Mouse (Mus musculus): ENCODE measurements around the gene Unc119. TPM values are rescaled to one million over a fixed set of nuclear protein-coding genes. Genes with fewer than 3 reads are reported as not detected.

Unc119 gene
- polyA plus RNA-seq (2014; fragmentation: Illumina TruSeq; extraction: RNeasy Lipid Tissue Mini Kit (QIAGEN cat#74804); ENCODE audit: low read depth, low replicate concordance): 34.6 TPM

GRCm38 (mm10) chr11:78343381-78344327 is at the start of gene Unc119:
TSS of gene Unc119 (plus strand) at chr11:78343482.

GRCm38 (mm10) chr11:78301357-78302084 is 41.8 kb upstream of the Unc119 start, which contains the start of gene Spag5:
TSS of gene Spag5 (plus strand) at chr11:78301529.

GRCm38 (mm10) chr11:78322860-78323259 is 20.4 kb upstream of the Unc119 start, which contains the start of gene Aldoc:
TSS of gene Aldoc (plus strand) at chr11:78322968.

GRCm38 (mm10) chr11:78327634-78328511 is 15.4 kb upstream of the Unc119 start, which contains the start of gene Pigs:
TSS of gene Pigs (plus strand) at chr11:78328415.

GRCm38 (mm10) chr11:78386508-78387043 is 43.3 kb downstream of the Unc119 start, which contains the start of gene Foxn1:
TSS of gene Foxn1 (minus strand) at chr11:78386558.

Other genes with a start within 250 kb of the Unc119 start
- gene Fam222b, start 248.8 kb upstream of the Unc119 start, polyA plus RNA-seq (2014; fragmentation: Illumina TruSeq; extraction: RNeasy Lipid Tissue Mini Kit (QIAGEN cat#74804); ENCODE audit: low read depth, low replicate concordance): 13.9 TPM
- gene Traf4, start 177.9 kb upstream of the Unc119 start, polyA plus RNA-seq (2014; fragmentation: Illumina TruSeq; extraction: RNeasy Lipid Tissue Mini Kit (QIAGEN cat#74804); ENCODE audit: low read depth, low replicate concordance): 17.9 TPM
- gene Nek8, start 166.8 kb upstream of the Unc119 start, polyA plus RNA-seq (2014; fragmentation: Illumina TruSeq; extraction: RNeasy Lipid Tissue Mini Kit (QIAGEN cat#74804); ENCODE audit: low read depth, low replicate concordance): 11.7 TPM
- gene Tlcd1, start 166.8 kb upstream of the Unc119 start, polyA plus RNA-seq (2014; fragmentation: Illumina TruSeq; extraction: RNeasy Lipid Tissue Mini Kit (QIAGEN cat#74804); ENCODE audit: low read depth, low replicate concordance): 74.2 TPM
- 2,000 TPM for gene Rpl23a, start 159.9 kb upstream of the Unc119 start, polyA plus RNA-seq (2014; fragmentation: Illumina TruSeq; extraction: RNeasy Lipid Tissue Mini Kit (QIAGEN cat#74804); ENCODE audit: low read depth, low replicate concordance)
- gene Rab34, start 155.1 kb upstream of the Unc119 start, polyA plus RNA-seq (2014; fragmentation: Illumina TruSeq; extraction: RNeasy Lipid Tissue Mini Kit (QIAGEN cat#74804); ENCODE audit: low read depth, low replicate concordance): 68.5 TPM
- gene Proca1, start 150.1 kb upstream of the Unc119 start, polyA plus RNA-seq (2014; fragmentation: Illumina TruSeq; extraction: RNeasy Lipid Tissue Mini Kit (QIAGEN cat#74804); ENCODE audit: low read depth, low replicate concordance): 26.7 TPM
- gene Sdf2, start 97.7 kb upstream of the Unc119 start, polyA plus RNA-seq (2014; fragmentation: Illumina TruSeq; extraction: RNeasy Lipid Tissue Mini Kit (QIAGEN cat#74804); ENCODE audit: low read depth, low replicate concordance): 103 TPM
- 41.1 TPM for gene Supt6, start 97.5 kb upstream of the Unc119 start, polyA plus RNA-seq (2014; fragmentation: Illumina TruSeq; extraction: RNeasy Lipid Tissue Mini Kit (QIAGEN cat#74804); ENCODE audit: low read depth, low replicate concordance)
- 107 TPM for gene 2610507B11Rik, start 81.7 kb upstream of the Unc119 start, polyA plus RNA-seq (2014; fragmentation: Illumina TruSeq; extraction: RNeasy Lipid Tissue Mini Kit (QIAGEN cat#74804); ENCODE audit: low read depth, low replicate concordance)
- 0.19 TPM for gene BC030499, start 52.6 kb upstream of the Unc119 start, polyA plus RNA-seq (2014; fragmentation: Illumina TruSeq; extraction: RNeasy Lipid Tissue Mini Kit (QIAGEN cat#74804); ENCODE audit: low read depth, low replicate concordance)
- 2.7 TPM for gene Spag5, start 42.0 kb upstream of the Unc119 start, polyA plus RNA-seq (2014; fragmentation: Illumina TruSeq; extraction: RNeasy Lipid Tissue Mini Kit (QIAGEN cat#74804); ENCODE audit: low read depth, low replicate concordance)
- gene Aldoc, start 20.5 kb upstream of the Unc119 start, polyA plus RNA-seq (2014; fragmentation: Illumina TruSeq; extraction: RNeasy Lipid Tissue Mini Kit (QIAGEN cat#74804); ENCODE audit: low read depth, low replicate concordance): 41.4 TPM
- 34.6 TPM for gene Pigs, start 15.1 kb upstream of the Unc119 start, polyA plus RNA-seq (2014; fragmentation: Illumina TruSeq; extraction: RNeasy Lipid Tissue Mini Kit (QIAGEN cat#74804); ENCODE audit: low read depth, low replicate concordance)
- not detected for gene Foxn1, start 43.1 kb downstream of the Unc119 start, polyA plus RNA-seq (2014; fragmentation: Illumina TruSeq; extraction: RNeasy Lipid Tissue Mini Kit (QIAGEN cat#74804); ENCODE audit: low read depth, low replicate concordance)
- gene Slc13a2, start 78.7 kb downstream of the Unc119 start, polyA plus RNA-seq (2014; fragmentation: Illumina TruSeq; extraction: RNeasy Lipid Tissue Mini Kit (QIAGEN cat#74804); ENCODE audit: low read depth, low replicate concordance): 7.7 TPM
- 25.6 TPM for gene Slc46a1, start 122.2 kb downstream of the Unc119 start, polyA plus RNA-seq (2014; fragmentation: Illumina TruSeq; extraction: RNeasy Lipid Tissue Mini Kit (QIAGEN cat#74804); ENCODE audit: low read depth, low replicate concordance)
- gene Sarm1, start 154.3 kb downstream of the Unc119 start, polyA plus RNA-seq (2014; fragmentation: Illumina TruSeq; extraction: RNeasy Lipid Tissue Mini Kit (QIAGEN cat#74804); ENCODE audit: low read depth, low replicate concordance): 2.2 TPM
- gene Vtn, start 155.6 kb downstream of the Unc119 start, polyA plus RNA-seq (2014; fragmentation: Illumina TruSeq; extraction: RNeasy Lipid Tissue Mini Kit (QIAGEN cat#74804); ENCODE audit: low read depth, low replicate concordance): 12.6 TPM
- not detected for gene Sebox, start 160.0 kb downstream of the Unc119 start, polyA plus RNA-seq (2014; fragmentation: Illumina TruSeq; extraction: RNeasy Lipid Tissue Mini Kit (QIAGEN cat#74804); ENCODE audit: low read depth, low replicate concordance)
- 31.0 TPM for gene Tmem199, start 168.7 kb downstream of the Unc119 start, polyA plus RNA-seq (2014; fragmentation: Illumina TruSeq; extraction: RNeasy Lipid Tissue Mini Kit (QIAGEN cat#74804); ENCODE audit: low read depth, low replicate concordance)
- gene Poldip2, start 168.7 kb downstream of the Unc119 start, polyA plus RNA-seq (2014; fragmentation: Illumina TruSeq; extraction: RNeasy Lipid Tissue Mini Kit (QIAGEN cat#74804); ENCODE audit: low read depth, low replicate concordance): 77.7 TPM
- gene Tnfaip1, start 192.8 kb downstream of the Unc119 start, polyA plus RNA-seq (2014; fragmentation: Illumina TruSeq; extraction: RNeasy Lipid Tissue Mini Kit (QIAGEN cat#74804); ENCODE audit: low read depth, low replicate concordance): 35.8 TPM
- 127 TPM for gene Ift20, start 192.9 kb downstream of the Unc119 start, polyA plus RNA-seq (2014; fragmentation: Illumina TruSeq; extraction: RNeasy Lipid Tissue Mini Kit (QIAGEN cat#74804); ENCODE audit: low read depth, low replicate concordance)
- 38.0 TPM for gene Tmem97, start 207.3 kb downstream of the Unc119 start, polyA plus RNA-seq (2014; fragmentation: Illumina TruSeq; extraction: RNeasy Lipid Tissue Mini Kit (QIAGEN cat#74804); ENCODE audit: low read depth, low replicate concordance)